Mouse (Mus musculus): ENCODE results near the gene Cd9.

GRCm38 (mm10) chr6:125425205-125426090, 69.1 kb downstream of the Cd9 start:
- no peak for TF ChIP-seq SIN3A (IDR thresholded peaks at IDR 0.05; ENCODE audit: low read length)
- TF ChIP-seq TCF12 (IDR thresholded peaks at IDR 0.05; ENCODE audit: low read depth, low read length) = no peak
- no peak for TF ChIP-seq POLR2A (IDR thresholded peaks at IDR 0.05; ENCODE audit: low read depth, low read length)
- no peak for TF ChIP-seq CTCF (conservative IDR thresholded peaks at IDR 0.05 in 1 of 2, IDR thresholded peaks at IDR 0.05 in 1 of 2; ENCODE audit: low read depth in 2 of 2, low read length in 2 of 2)
- TF ChIP-seq MEF2A (IDR thresholded peaks at IDR 0.05; ENCODE audit: borderline replicate concordance, low read depth, low read length) = no peak
- no peak for TF ChIP-seq MAFK (IDR thresholded peaks at IDR 0.05; ENCODE audit: insufficient replicate concordance, low read length)
- no peak for TF ChIP-seq JUND (conservative IDR thresholded peaks at IDR 0.05; ENCODE audit: low read depth, low read length)
- TF ChIP-seq RAD21 (IDR thresholded peaks at IDR 0.05; ENCODE audit: low read depth, low read length) = no peak
- TF ChIP-seq KAT2A (IDR thresholded peaks at IDR 0.05; ENCODE audit: insufficient replicate concordance, low read length) = no peak
- TF ChIP-seq POLR2AphosphoS2 (IDR thresholded peaks at IDR 0.05; ENCODE audit: low read depth, low read length) = no peak
- no peak for TF ChIP-seq ETS1 (conservative IDR thresholded peaks at IDR 0.05; ENCODE audit: low read depth, low read length)
- no peak for TF ChIP-seq TBP (conservative IDR thresholded peaks at IDR 0.05; ENCODE audit: low read depth, low read length)
- TF ChIP-seq ZC3H11A (IDR thresholded peaks at IDR 0.05; ENCODE audit: low read depth, low read length) = no peak
- no peak for TF ChIP-seq ZKSCAN1 (IDR thresholded peaks at IDR 0.05; ENCODE audit: borderline replicate concordance, low read depth, low read length)

All from CH12.LX (cell line).